Mouse (Mus musculus) adrenal gland, postnatal 25 days (tissue): ENCODE measurements around the gene 4930595D18Rik. TPM values are rescaled to one million over a fixed set of nuclear protein-coding genes. Genes with fewer than 3 reads are reported as not detected.
A peak's percentile ranks its signal among the peaks of the same experiment; 100 is the strongest.

Experiments
- DNase-seq: peaks from one replicate; pipeline ENCODE4 v3.0.0; 2021; ENCODE audit warnings: mixed read lengths
- total RNA-seq: library from RNA; stranded (reverse); gene quantifications from 2 replicates; pipeline ENCODE4 v1.2.3, GENCODE M21; 2021

Gene 4930595D18Rik
- total RNA-seq, 1 experiment from 2014 or later, result not detected

- DNase-seq, result no peak
These were observed 47.2 kb downstream of the 4930595D18Rik start for GRCm38 (mm10) chr12:111137079-111137478.

GRCm38 (mm10) chr12:111135953-111136352 lies 48.3 kb downstream of the 4930595D18Rik start:
- DNase-seq, result no peak

GRCm38 (mm10) chr12:111134791-111135733 lies 49.2 kb downstream of the 4930595D18Rik start:
- DNase-seq, result no peak

DNA sequence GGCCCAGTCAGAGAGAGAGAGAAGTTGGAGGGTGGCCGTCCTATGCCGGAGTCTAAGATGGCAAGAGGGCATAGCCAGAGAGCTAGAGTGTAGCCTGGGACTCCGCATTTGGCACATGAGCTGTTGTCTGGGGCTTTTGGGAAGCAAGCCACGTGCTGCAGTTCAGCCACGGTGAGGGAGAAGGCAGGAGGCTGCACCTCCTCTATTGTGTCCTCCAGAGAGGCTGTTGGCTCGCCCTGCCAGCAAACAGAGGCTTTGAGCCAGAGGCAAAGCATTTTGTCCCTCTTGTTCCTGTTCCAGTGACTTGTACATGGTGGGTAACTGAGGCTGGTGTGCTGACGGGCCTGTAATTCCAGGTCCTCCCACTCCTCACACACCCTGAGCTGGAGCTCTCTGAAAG lies 50.1 kb downstream of the 4930595D18Rik start:
- no peak for DNase-seq

DNA sequence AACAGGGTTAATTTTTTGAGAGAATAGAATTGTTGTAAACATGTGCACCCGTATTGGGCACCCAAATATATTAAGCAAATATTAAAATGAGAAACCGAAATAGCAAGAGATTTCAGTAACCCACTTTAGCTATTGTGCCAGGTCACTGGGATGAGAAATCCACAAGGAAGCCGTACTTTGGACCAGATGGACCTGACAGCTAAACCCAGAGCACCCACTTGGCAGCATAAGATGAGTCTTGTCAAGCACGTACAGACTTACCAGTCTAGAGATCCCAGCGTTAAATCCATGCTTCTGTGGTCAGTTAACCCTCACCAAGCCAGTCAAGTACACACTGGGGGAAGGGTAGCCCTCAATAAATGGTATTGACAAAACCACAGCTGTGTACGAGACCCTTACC lies 58.6 kb downstream of the 4930595D18Rik start:
- no peak for DNase-seq

- DNase-seq, result no peak
These were observed 59.6 kb downstream of the 4930595D18Rik start for GRCm38 (mm10) chr12:111124601-111125260.

DNA sequence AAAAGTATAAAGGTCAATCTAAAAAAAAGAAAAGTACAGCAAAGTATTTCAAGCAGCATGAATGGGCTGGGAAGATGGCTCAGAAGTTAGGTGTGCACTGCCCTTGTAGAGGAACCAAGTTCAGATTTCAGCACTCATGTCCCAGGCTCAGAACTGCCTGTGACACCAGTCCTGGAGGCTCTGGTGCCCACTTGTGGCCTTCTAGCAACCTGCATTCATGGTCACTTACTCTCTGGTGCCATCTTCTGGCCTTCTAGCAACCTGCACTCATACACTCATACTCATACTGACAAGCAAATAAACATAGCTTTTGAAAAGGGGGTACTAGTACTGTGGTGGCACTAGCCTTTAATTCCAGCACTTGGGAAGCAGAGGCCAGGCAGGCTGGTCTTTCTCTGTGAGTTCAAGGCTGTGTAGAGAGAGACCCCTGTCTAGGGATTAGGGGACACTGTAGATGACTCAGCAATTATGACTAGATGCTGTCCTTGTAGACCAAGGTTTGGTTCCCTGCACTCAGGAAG lies 61.9 kb downstream of the 4930595D18Rik start:
- DNase-seq, result no peak

DNA sequence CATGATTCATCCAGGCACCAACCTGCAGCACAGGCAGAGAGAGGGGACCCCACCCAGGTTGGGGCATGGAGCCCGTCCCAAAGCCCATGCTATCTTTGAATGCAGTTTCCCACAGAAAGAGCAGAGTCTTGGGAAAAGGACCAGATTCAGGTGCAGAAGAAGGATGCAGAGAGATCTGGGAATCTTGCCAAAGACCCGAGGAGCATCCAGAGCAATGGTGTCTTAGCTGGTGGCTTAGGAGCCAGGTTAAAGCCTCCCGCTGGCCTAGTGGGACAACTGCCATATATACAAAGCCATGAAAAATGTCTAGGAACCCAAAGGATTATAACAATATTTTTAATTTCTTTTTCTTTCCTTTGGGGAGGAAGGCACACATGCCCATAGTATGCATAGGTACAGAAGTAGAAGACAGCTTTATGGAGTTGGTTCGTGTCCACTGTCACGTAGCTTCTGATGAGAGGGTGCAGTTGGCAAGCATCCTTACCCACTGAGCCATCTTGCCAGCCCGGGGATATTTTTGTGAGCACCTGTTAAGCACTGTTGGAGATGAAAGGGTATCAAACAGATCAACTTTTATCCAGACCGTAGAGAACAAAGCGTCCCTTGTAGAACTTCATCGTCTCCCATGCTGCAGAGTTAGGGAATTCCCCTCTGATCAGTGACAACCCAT lies 63.2 kb downstream of the 4930595D18Rik start:
- no peak for DNase-seq

- DNase-seq, result no peak
These were observed 64.7 kb downstream of the 4930595D18Rik start for GRCm38 (mm10) chr12:111119506-111120085.

DNA sequence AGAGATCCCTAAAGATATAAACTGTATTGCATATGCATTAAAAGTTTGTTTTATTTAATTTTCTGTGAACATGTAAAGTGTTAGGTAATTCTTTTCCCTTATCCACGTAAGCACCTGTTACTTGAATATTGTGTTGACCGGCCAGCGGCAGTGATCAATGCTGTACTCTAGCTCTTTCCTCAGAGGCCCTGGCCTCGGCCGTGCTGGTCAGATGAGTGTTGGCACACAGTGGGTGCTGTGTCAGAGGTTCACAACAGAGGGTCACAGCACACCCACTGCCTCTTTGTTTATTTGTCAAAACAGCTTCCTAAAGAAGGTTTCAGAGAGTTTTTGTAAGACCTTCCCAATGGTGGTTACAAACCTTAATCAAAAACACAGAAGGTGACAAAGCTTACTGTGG lies 69.7 kb downstream of the 4930595D18Rik start:
- no peak for DNase-seq

- DNase-seq, result peak; percentile 52
These were observed 73.1 kb downstream of the 4930595D18Rik start for GRCm38 (mm10) chr12:111111176-111111575.

Other genes starting within 250 kb of the 4930595D18Rik start
- gene Ankrd9, start 205.5 kb downstream of the 4930595D18Rik start, total RNA-seq, result 22.3 and 36.5 TPM in 2 replicates
- gene Rcor1, start 145.1 kb downstream of the 4930595D18Rik start, total RNA-seq, result 45.6 and 54.7 TPM in 2 replicates
- gene Traf3, start 18.1 kb downstream of the 4930595D18Rik start, total RNA-seq, result 31.6 and 32.4 TPM in 2 replicates
- 0.79 TPM in 1 of 2 replicates, not detected in the other for gene Amn, start 86.6 kb upstream of the 4930595D18Rik start, total RNA-seq
- gene Cdc42bpb, start 193.2 kb upstream of the 4930595D18Rik start, total RNA-seq, result 123 and 157 TPM in 2 replicates
- gene Lbhd2, start 222.3 kb upstream of the 4930595D18Rik start, total RNA-seq, result 0.85 TPM in 1 of 2 replicates, not detected in the other
- gene Exoc3l4, start 232.5 kb upstream of the 4930595D18Rik start, total RNA-seq, result 4.4 and 5.7 TPM in 2 replicates